Mouse (Mus musculus): ENCODE measurements around the gene Rap1gap. TPM values are rescaled to one million over a fixed set of nuclear protein-coding genes. Genes with fewer than 3 reads are reported as not detected.

Rap1gap gene
- polyA plus RNA-seq, 1 experiment from 2014 or later = 3.9 TPM

DNA sequence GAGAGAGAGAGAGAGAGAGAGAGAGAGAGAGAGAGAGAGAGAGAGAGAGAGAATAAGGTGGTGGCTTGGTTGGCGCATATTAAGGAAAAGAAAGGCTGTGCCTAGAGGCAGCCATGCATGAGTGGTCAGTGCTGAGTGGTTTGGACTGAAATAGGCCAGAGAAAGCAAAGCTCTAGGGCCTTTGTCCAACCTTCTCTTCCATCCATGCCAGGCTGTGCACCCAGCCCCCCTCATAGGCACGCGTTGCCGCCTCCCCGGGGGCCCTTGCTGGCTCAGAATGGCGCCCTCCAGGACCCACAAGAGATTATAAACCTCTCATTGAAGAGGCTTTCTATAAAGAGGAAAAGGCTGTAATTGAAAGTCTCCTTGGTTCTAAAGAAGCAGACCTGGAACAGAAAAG is 3.0 kb upstream of the Rap1gap start:
- no peak overlapping the region for H3K9ac ChIP-seq (ENCODE audit: low read length)
- H3K4me1 ChIP-seq (ENCODE audit: control insufficient read depth in 2 of 2, insufficient read depth in 2 of 2, low read length in 2 of 2) = peaks cover 7 to 15% of the 10 kb centered on the region in 2 experiments
- no peak for ATAC-seq (ENCODE audit: insufficient number of reproducible peaks, insufficient read depth, low FRiP score, low read depth)
- H3K9me3 ChIP-seq (ENCODE audit: control insufficient read depth, low read length) = no peaks in the 10 kb centered on the region
- H3K4me2 ChIP-seq (ENCODE audit: low read length) = no peak overlapping the region
- H3K27ac ChIP-seq (replicated peaks in 1 of 2; ENCODE audit: control insufficient read depth in 1 of 2, insufficient read depth in 1 of 2, low read depth in 2 of 2, low read length in 2 of 2) = no peak overlapping the region
- peaks cover 34% of the 10 kb centered on the region for H3K27me3 ChIP-seq (ENCODE audit: control insufficient read depth, insufficient read depth, low read length)
- H3K4me3 ChIP-seq (ENCODE audit: control insufficient read depth in 1 of 2, insufficient read depth in 1 of 2, low read depth in 1 of 2, low read length in 2 of 2) = no peak overlapping the region
- 84% methylated on average over 6 of the region's 6 CpGs for WGBS
- H3K36me3 ChIP-seq (ENCODE audit: control insufficient read depth, insufficient read depth, low read length) = peaks cover 17% of the 10 kb centered on the region

DNA sequence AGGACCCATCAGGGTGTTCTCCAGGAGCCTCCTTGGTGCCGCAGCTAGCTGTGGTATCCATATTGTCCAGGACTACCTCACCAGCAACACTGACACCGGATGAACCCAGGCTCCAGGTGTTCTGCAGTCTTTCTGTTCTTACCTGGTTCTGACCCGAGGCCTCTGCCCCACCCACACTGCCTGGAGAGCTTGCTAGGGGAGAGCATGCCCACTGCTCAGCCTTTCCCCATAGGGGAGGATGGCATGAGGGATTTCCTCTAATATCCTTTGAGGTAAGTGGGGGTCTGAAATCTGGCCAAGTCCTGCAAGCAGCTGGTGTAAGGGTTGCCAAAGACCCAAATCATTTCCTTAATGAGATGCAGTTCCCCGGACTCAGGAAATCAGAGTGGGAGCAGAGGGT is 1.0 kb upstream of the Rap1gap start:
- Histone ChIP-seq H3K4me3 (ENCODE audit: control insufficient read depth in 1 of 2, insufficient read depth in 1 of 2, low read depth in 1 of 2, low read length in 2 of 2) (no peak overlapping the region), H3K27ac (replicated peaks in 1 of 2; ENCODE audit: control insufficient read depth in 1 of 2, insufficient read depth in 1 of 2, low read depth in 2 of 2, low read length in 2 of 2) (no peak overlapping the region), H3K4me2 (ENCODE audit: low read length) (no peak overlapping the region), H3K9ac (ENCODE audit: low read length) (no peak overlapping the region), H3K9me3 (ENCODE audit: control insufficient read depth, low read length) (no peaks in the 10 kb centered on the region), H3K27me3 (ENCODE audit: control insufficient read depth, insufficient read depth, low read length) (peaks cover 43% of the 10 kb centered on the region), H3K4me1 (ENCODE audit: control insufficient read depth in 2 of 2, insufficient read depth in 2 of 2, low read length in 2 of 2) (peaks cover 7 to 23% of the 10 kb centered on the region in 2 experiments), H3K36me3 (ENCODE audit: control insufficient read depth, insufficient read depth, low read length) (no peaks in the 10 kb centered on the region)
- WGBS = 80% methylated on average over 4 of the region's 4 CpGs
- no peak for ATAC-seq (ENCODE audit: insufficient number of reproducible peaks, insufficient read depth, low FRiP score, low read depth)

DNA sequence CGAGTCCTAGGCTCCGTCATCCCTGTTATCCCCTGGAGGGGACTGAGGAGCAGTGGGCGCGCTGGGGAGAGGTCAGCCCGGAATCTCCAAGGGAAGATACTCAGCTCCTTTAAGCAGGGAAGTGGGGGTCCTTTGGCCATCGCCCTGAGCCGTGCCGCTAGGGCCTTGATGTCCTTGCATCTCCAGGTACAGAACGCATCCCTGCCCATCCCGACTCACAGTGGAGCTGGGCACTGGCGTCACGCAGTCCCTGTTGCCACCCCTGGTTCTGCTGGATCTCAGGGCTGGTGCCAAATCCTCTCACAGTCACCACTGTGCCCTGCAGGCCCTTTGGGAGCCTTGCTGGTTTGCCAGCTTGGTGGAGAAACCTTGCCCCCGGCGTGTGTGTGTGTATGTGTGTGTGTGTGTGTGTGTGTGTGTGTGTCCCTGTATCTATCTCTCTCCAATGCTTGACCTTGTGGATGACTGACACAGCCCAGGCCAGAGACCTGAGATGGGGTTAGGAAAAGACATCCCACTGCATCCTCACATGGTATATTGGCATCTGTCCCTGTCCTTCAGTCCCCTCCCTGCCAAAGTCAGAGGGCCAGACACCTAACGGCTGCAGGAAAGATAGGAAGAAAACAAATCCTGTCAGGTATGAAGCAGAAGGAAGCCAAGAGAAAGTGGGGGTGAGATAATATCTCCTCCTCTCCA is 602 bp downstream of the Rap1gap start:
- 13% methylated on average over 15 of the region's 15 CpGs for WGBS
- ATAC-seq (ENCODE audit: insufficient number of reproducible peaks, insufficient read depth, low FRiP score, low read depth) = no peak
- Histone ChIP-seq H3K9ac (ENCODE audit: low read length) (peak overlapping the region; percentile 68), H3K4me1 (ENCODE audit: control insufficient read depth in 2 of 2, insufficient read depth in 2 of 2, low read length in 2 of 2) (peaks cover 7 to 23% of the 10 kb centered on the region in 2 experiments), H3K27ac (replicated peaks in 1 of 2; ENCODE audit: control insufficient read depth in 1 of 2, insufficient read depth in 1 of 2, low read depth in 2 of 2, low read length in 2 of 2) (no peak overlapping the region), H3K4me3 (ENCODE audit: control insufficient read depth in 1 of 2, insufficient read depth in 1 of 2, low read depth in 1 of 2, low read length in 2 of 2) (peak overlapping the region; percentile 39 to 58), H3K36me3 (ENCODE audit: control insufficient read depth, insufficient read depth, low read length) (no peaks in the 10 kb centered on the region), H3K27me3 (ENCODE audit: control insufficient read depth, insufficient read depth, low read length) (peaks cover 43% of the 10 kb centered on the region), H3K4me2 (ENCODE audit: low read length) (peak overlapping the region; percentile 96), H3K9me3 (ENCODE audit: control insufficient read depth, low read length) (no peaks in the 10 kb centered on the region)

DNA sequence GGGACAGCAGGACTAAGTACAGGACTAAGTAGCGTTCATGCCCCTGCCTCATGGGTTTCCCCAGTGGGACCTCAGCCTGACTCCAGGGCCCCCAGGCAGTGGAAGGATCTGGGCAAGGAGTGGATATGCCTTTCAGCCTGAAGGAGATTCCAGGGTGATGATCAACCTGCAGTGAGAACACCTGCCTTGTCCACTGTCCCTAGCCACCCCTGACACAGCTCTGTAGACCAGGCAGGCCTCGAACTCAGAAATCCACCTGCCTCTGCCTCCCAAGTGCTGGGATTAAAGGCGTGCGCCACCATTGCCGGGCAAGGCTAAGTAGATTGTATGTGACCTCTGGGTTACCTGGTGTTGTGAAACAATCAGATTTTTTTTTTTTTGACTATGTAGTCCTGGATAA is 1.3 kb downstream of the Rap1gap start:
- H3K4me2 ChIP-seq (ENCODE audit: low read length) = no peak overlapping the region
- H3K9me3 ChIP-seq (ENCODE audit: control insufficient read depth, low read length) = no peaks in the 10 kb centered on the region
- no peak for ATAC-seq (ENCODE audit: insufficient number of reproducible peaks, insufficient read depth, low FRiP score, low read depth)
- H3K36me3 ChIP-seq (ENCODE audit: control insufficient read depth, insufficient read depth, low read length) = no peaks in the 10 kb centered on the region
- WGBS = 86% methylated on average over 5 of the region's 5 CpGs
- no peak overlapping the region for H3K4me3 ChIP-seq (ENCODE audit: control insufficient read depth in 1 of 2, insufficient read depth in 1 of 2, low read depth in 1 of 2, low read length in 2 of 2)
- H3K27me3 ChIP-seq (ENCODE audit: control insufficient read depth, insufficient read depth, low read length) = peaks cover 43% of the 10 kb centered on the region
- no peak overlapping the region for H3K9ac ChIP-seq (ENCODE audit: low read length)
- H3K4me1 ChIP-seq (ENCODE audit: control insufficient read depth in 2 of 2, insufficient read depth in 2 of 2, low read length in 2 of 2) = peaks cover 3 to 17% of the 10 kb centered on the region in 2 experiments; a peak in 2 of 4 replicates
- no peak overlapping the region for H3K27ac ChIP-seq (replicated peaks in 1 of 2; ENCODE audit: control insufficient read depth in 1 of 2, insufficient read depth in 1 of 2, low read depth in 2 of 2, low read length in 2 of 2)

DNA sequence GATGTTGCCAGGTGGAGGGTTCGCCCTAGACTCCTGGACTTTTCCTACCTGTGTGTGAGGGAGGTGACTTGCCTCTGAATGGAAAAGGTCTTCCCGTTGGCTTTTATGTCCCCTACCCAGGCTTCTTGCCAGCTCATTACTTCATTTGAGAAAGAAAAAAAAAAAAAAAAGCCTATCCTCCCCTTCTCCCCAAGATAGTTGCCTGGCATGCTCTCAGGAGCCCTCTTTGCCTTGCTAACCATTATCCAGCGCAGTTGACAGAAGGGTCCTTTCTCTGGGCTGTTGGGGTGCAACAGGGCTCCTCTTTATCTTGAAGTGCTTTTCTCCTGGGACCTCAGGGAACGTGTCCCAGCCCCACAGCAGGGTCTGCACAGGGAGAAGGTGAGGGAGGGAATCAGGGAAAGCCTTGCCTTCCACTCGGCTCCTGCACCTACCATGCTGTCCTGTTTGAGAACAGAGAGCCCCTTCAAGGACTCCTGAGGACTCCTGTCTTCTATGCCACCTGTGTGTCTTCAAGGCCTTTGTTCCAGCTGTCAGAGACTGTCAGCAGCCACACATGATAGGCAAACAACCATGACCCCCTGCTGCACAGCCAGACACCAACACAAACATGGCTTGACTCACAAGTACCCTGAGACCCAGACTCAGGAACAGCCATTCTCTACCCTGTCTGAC is 1.9 kb downstream of the Rap1gap start:
- H3K36me3 ChIP-seq (ENCODE audit: control insufficient read depth, insufficient read depth, low read length) = no peaks in the 10 kb centered on the region
- H3K27me3 ChIP-seq (ENCODE audit: control insufficient read depth, insufficient read depth, low read length) = peaks cover 43% of the 10 kb centered on the region
- H3K4me1 ChIP-seq (ENCODE audit: control insufficient read depth in 2 of 2, insufficient read depth in 2 of 2, low read length in 2 of 2) = peaks cover 3 to 13% of the 10 kb centered on the region in 2 experiments; a peak in 2 of 4 replicates
- 60% methylated on average over 5 of the region's 5 CpGs for WGBS
- no peak for ATAC-seq (ENCODE audit: insufficient number of reproducible peaks, insufficient read depth, low FRiP score, low read depth)
- no peak overlapping the region for H3K4me2 ChIP-seq (ENCODE audit: low read length)
- H3K27ac ChIP-seq (replicated peaks in 1 of 2; ENCODE audit: control insufficient read depth in 1 of 2, insufficient read depth in 1 of 2, low read depth in 2 of 2, low read length in 2 of 2) = no peak overlapping the region
- H3K9me3 ChIP-seq (ENCODE audit: control insufficient read depth, low read length) = no peaks in the 10 kb centered on the region
- no peak overlapping the region for H3K4me3 ChIP-seq (ENCODE audit: control insufficient read depth in 1 of 2, insufficient read depth in 1 of 2, low read depth in 1 of 2, low read length in 2 of 2)
- no peak overlapping the region for H3K9ac ChIP-seq (ENCODE audit: low read length)

DNA sequence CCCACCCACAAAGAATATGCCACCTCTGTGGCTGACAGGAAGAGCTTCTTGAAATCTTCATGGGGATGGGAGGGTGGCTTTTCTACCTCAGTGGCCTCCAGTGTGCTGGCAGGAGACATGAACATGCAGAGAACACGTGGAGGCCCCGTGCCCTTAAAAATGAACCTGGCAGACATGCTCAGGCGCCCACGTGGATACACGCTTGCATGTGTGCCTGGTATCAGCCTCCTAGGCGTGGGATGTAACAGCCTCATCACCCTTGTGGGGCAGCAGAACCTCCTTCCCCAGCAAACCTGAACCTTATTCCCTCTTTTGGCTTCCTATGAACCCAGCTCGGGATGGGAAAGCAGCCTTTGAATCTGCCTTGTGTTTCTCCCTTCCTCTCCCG is 2.4 kb downstream of the Rap1gap start:
- Histone ChIP-seq H3K9ac (ENCODE audit: low read length) (no peak overlapping the region), H3K27me3 (ENCODE audit: control insufficient read depth, insufficient read depth, low read length) (peaks cover 43% of the 10 kb centered on the region)
- WGBS = 73% methylated on average over 8 of the region's 8 CpGs

DNA sequence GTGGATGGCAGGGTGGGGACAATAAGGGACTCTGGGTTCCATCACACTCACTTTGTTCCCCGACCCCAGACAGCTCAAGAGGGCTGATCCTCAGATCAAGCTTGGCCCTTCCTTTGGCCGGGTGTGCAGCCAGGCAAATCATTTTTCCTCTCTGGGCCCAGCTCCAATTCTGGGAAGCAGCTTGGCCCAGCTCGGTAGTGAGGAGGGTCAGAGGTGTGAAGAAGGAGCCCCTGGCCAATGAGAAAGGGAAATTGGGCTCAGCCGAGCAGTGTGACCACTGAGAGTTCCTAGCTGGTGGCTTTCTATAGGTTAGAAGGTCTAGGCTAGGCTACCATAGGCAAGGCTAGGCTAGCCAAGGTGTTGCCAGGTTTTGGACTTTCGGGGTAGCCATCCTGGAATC is 3.2 kb downstream of the Rap1gap start:
- Histone ChIP-seq H3K27me3 (ENCODE audit: control insufficient read depth, insufficient read depth, low read length) (peaks cover 48% of the 10 kb centered on the region), H3K36me3 (ENCODE audit: control insufficient read depth, insufficient read depth, low read length) (no peaks in the 10 kb centered on the region), H3K4me2 (ENCODE audit: low read length) (no peak overlapping the region), H3K4me1 (ENCODE audit: control insufficient read depth in 2 of 2, insufficient read depth in 2 of 2, low read length in 2 of 2) (peaks cover 3 to 13% of the 10 kb centered on the region in 2 experiments; a peak in 2 of 4 replicates), H3K4me3 (ENCODE audit: control insufficient read depth in 1 of 2, insufficient read depth in 1 of 2, low read depth in 1 of 2, low read length in 2 of 2) (no peak overlapping the region), H3K27ac (replicated peaks in 1 of 2; ENCODE audit: control insufficient read depth in 1 of 2, insufficient read depth in 1 of 2, low read depth in 2 of 2, low read length in 2 of 2) (no peak overlapping the region), H3K9me3 (ENCODE audit: control insufficient read depth, low read length) (no peaks in the 10 kb centered on the region), H3K9ac (ENCODE audit: low read length) (no peak overlapping the region)
- 40% methylated on average over 5 of the region's 5 CpGs for WGBS
- ATAC-seq (ENCODE audit: insufficient number of reproducible peaks, insufficient read depth, low FRiP score, low read depth) = no peak

More for the DNA sequence above, 2.4 kb downstream of the Rap1gap start:
- no peaks in the 10 kb centered on the region for H3K9me3 ChIP-seq (ENCODE audit: control insufficient read depth, low read length)
- H3K4me3 ChIP-seq (ENCODE audit: control insufficient read depth in 1 of 2, insufficient read depth in 1 of 2, low read depth in 1 of 2, low read length in 2 of 2) = no peak overlapping the region
- ATAC-seq (ENCODE audit: insufficient number of reproducible peaks, insufficient read depth, low FRiP score, low read depth) = no peak
- no peak overlapping the region for H3K4me2 ChIP-seq (ENCODE audit: low read length)
- peaks cover 3 to 13% of the 10 kb centered on the region in 2 experiments; a peak in 2 of 4 replicates for H3K4me1 ChIP-seq (ENCODE audit: control insufficient read depth in 2 of 2, insufficient read depth in 2 of 2, low read length in 2 of 2)
- H3K36me3 ChIP-seq (ENCODE audit: control insufficient read depth, insufficient read depth, low read length) = no peaks in the 10 kb centered on the region
- no peak overlapping the region for H3K27ac ChIP-seq (replicated peaks in 1 of 2; ENCODE audit: control insufficient read depth in 1 of 2, insufficient read depth in 1 of 2, low read depth in 2 of 2, low read length in 2 of 2)

All from heart, embryonic 14.5 days (tissue).